Mouse (Mus musculus): ENCODE results near the gene 1700003E16Rik. TPM values are rescaled to one million over a fixed set of nuclear protein-coding genes. Genes with fewer than 3 reads are reported as not detected.
"Not testable (repeated sequence)": the region's sequence is repeated elsewhere in the genome, so short reads cannot be mapped to it uniquely, and the experiment has no call there.

Gene 1700003E16Rik
- total RNA-seq, 2 experiments from 2014 or later = 23.4 to 24.0 TPM

- DNase-seq = not testable (repeated sequence)
These were observed 3.3 kb downstream of the 1700003E16Rik start for GRCm38 (mm10) chr6:83159456-83159855.

DNA sequence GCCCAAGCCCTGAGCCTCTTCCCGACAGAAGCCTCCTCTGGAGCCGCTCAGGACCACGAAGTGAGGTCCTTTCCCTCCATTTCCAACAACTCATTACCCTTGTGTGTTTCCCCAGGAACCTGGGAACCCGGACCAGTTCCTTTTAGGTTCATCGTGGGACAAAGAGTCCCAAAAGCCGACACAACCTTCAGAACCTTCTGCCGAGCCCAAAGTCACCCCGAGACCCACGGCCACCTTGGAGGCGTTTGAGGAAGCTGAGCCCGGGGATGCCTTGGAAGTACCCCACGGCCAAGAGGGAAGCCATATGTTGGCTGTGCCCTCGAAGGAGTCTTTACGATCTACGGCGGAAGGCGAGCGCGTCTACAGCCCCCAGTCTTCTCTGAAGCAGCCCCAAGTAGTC, 5.2 kb downstream of the 1700003E16Rik start:
- DNase-seq = no peak

GRCm38 (mm10) chr6:83161921-83162641, 5.9 kb downstream of the 1700003E16Rik start:
- no peak for DNase-seq

- DNase-seq = no peak
These were observed 6.5 kb downstream of the 1700003E16Rik start for GRCm38 (mm10) chr6:83162701-83163100.

GRCm38 (mm10) chr6:83165026-83165606, 8.9 kb downstream of the 1700003E16Rik start:
- no peak for DNase-seq

DNA sequence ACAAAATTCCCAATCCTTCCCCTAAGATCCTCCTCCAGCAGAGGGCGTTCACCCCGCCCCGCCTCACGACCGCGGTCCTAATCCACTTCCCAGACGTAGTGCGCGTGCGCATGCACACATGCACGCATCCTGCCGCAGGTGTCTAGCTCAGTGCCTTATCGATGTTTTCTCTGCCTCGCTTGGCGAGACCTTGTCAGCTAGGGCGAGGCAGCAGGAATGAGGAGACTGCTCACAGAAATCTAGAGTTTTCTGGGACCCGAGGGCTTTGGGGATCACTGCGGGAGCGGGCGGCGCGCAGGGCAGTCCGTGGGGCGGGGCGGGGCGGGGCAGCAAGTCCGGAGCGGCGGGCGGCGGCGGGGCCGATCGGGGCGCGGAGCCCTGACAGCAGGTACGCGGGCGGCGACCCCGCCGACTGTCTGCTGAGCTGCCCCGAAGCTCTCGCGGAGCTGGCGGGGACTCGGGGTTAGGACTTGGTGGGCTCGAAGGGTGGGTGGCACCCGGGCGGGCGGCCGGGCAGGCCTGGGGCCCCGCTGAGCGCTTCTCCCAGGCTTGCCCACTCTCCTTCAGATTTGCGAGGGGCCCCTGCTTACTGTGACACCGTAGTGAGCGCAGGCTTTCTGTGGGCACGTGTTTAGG, 9.5 kb downstream of the 1700003E16Rik start, which contains the start of gene Dctn1:
Dctn1 (plus strand) TSS at position 314 of the 636 bp plus-strand sequence.
- DNase-seq = peak; percentile 93 to 94

GRCm38 (mm10) chr6:83166243-83166630, 10.0 kb downstream of the 1700003E16Rik start:
- no peak for DNase-seq

DNA sequence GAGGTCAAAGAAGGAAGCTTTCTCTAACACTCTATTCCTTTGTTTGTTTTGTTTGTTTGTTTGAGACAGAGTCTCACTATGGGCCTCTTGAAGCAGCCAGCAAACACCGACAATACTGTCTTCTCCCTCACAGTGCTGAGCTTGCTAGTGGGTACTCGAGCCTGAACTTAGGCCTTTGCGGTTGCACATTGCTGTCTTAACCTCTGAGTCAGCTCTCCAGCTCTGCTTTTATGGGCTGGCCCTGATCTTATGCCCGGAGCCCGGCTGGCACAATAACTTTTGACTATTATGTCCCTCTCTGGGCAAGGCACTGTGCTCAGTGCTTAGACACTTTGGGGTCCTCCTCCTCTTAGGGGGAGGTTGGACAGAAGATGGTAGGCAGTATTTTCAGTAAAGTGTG, 13.7 kb downstream of the 1700003E16Rik start:
- no peak for DNase-seq

DNA sequence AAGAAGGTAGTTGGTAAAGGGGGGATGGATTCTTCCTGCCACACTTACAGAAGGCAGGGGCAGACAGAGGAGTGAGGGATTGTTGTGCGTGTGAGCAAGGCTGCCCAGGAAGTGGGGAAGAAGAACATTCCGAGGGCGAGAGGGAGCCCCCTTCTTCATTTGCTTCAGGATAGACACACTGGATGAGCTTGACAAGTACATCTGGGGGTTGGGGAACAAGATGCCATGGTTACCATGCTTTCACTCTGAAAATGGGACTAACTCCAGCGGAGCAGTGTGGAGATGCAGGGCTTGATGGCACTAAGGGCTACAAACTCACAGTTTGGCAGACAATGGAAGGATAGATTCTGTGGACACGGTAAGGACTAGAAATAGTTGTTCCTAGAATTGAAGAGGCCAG, 14.9 kb downstream of the 1700003E16Rik start:
- no peak for DNase-seq

GRCm38 (mm10) chr6:83172240-83172920, 16.2 kb downstream of the 1700003E16Rik start:
- peak; percentile 70 to 76 for DNase-seq

DNA sequence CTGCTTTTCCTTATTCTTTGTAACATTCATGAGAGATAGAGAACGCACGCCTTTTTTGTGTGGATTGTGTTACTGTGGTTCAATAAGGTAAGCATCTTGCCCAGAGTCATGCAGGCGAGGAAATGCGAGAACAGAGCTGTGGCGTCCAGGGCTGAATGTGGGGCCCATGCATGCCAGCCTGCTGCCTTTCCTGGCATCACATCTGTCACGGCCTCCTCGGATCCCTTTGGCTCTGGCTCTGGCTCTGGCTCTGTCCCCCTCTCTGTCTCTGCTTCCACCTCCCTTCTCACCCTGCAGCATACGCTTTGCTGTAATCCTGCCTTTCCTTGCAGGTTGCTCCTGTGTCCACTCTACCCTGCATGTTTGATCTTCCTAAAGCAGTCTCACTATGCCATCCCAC, 19.8 kb downstream of the 1700003E16Rik start:
- no peak for DNase-seq

GRCm38 (mm10) chr6:83179390-83180117, 23.4 kb downstream of the 1700003E16Rik start:
- DNase-seq = peak; percentile 73 to 74

- DNase-seq = no peak
These were observed 24.4 kb downstream of the 1700003E16Rik start for GRCm38 (mm10) chr6:83180605-83181004.

DNA sequence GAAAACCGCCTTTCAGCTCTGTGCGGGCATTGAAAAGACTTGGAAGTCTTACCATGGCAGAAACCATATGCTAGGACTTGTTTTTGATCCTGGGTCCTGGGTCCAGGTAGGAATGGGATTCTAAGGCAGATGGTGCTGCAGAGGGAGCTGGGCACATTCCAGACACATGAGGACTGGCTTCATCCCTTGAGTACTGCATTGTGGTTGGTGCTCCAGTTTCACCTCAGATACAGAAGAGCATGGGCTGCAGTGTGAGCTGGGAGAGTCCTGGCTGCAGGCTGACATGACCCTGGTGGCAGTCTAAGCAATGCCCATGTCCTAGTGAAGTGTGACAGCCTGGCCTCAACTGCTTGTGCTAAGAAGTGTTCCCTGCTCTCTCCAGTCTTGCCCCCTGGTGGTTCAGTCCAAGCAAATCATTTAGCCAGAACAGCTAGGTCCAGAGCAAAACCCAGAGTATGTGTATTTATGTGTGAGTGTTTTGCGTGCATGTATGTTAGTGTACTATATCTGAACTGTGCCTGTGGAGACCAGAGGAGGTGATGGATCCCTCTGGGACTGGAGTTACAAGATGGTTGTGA, 28.7 kb downstream of the 1700003E16Rik start:
- DNase-seq = no peak

GRCm38 (mm10) chr6:83185895-83186861, 30.0 kb downstream of the 1700003E16Rik start:
- peak; percentile 87 to 90 for DNase-seq

- DNase-seq = no peak
These were observed 30.7 kb downstream of the 1700003E16Rik start for GRCm38 (mm10) chr6:83186946-83187345.

- no peak for DNase-seq
These were observed 37.4 kb downstream of the 1700003E16Rik start for GRCm38 (mm10) chr6:83193571-83193970.

DNA sequence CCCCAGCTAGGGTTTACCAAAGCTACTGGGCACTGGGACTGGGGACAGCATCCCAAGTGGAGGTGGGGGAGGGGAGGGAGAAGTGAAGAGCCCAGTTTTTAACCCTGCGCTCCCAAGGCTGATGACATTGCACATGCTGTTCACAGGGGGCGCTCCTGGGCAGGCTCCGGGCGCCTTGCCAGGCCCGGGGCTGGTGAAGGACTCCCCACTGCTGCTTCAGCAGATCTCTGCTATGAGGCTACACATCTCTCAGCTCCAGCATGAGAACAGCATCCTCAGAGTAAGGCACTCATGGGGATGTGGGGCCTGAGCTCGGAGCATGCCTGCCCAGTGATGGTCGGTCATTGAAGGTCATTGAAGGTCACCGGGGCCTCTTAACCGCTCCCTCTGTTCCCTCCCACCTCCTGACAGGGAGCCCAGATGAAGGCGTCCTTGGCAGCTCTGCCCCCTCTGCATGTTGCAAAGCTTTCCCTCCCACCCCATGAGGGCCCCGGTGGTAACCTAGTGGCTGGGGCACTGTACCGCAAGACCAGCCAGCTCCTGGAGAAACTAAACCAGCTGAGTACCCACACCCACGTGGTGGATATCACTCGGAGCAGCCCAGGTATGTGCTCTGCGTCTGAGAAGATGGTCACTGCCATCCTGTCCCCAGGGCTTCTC, 41.3 kb downstream of the 1700003E16Rik start:
- DNase-seq = peak; percentile 64 to 69

DNA sequence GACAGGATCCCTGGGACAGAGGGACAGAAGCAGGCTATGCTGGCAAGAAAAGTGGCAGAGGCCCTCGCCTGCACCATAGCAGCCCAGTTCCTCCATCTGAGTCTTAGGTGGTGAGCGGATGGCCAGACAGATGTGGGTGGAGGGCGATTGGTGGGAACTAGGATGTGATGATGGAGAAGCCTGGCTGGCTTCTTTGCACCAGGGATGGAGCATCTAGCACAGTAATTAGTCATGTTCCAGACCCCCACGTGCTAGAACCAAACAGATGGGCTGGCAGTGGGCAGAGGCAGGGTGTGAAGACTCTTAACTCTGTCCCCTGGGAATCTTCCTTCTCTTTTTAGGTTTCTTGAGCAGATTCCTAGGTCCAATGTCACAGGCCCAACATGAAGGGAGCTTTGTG, 47.1 kb downstream of the 1700003E16Rik start:
- no peak for DNase-seq

GRCm38 (mm10) chr6:83205851-83206250, 49.6 kb downstream of the 1700003E16Rik start:
- no peak for DNase-seq

Measured in layer of hippocampus, postnatal 36 days (tissue).